Mouse (Mus musculus) heart, adult 2 months (tissue): ENCODE measurements around the gene Rpp40.

ENCODE experiments used
- CTCF ChIP-seq: fragments of 200-600 bp; IDR thresholded peaks from 2 replicates; pipeline ENCODE4 v1.8.1; 2022; ENCODE audit warnings: antibody characterized with exemption, mild to moderate bottlenecking, moderate library complexity
- POLR2A ChIP-seq: fragments of 200-500 bp; IDR thresholded peaks from 2 replicates; pipeline ENCODE4 v1.6.1; 2011; ENCODE audit warnings: mild to moderate bottlenecking, low read depth, low read length, control low read depth; ENCODE audit not compliant: insufficient read depth

DNA sequence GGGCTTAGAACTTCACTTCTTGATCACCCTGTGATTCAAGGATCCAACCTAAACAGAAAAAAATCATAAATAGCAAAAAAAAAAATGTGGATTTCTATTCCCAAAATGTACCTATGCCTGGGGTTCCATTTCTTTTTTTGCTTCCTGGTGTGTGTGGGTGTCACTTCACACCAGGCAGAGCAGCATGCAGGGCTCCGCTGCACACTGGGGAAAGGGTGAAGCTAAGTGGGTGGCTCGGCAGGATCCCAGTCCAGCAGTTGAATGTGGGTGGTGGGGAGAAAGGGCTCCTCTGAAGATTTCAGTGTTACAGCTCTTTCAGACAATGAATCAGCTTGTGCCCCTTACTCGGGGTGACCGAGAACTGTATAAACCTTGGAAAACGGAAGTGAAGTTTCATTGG is 30.8 kb downstream of the Rpp40 start:
- TF ChIP-seq CTCF: no peak
- TF ChIP-seq POLR2A: no peak
